Mouse (Mus musculus): Measurements from ENCODE around the gene Dusp27.

DNA sequence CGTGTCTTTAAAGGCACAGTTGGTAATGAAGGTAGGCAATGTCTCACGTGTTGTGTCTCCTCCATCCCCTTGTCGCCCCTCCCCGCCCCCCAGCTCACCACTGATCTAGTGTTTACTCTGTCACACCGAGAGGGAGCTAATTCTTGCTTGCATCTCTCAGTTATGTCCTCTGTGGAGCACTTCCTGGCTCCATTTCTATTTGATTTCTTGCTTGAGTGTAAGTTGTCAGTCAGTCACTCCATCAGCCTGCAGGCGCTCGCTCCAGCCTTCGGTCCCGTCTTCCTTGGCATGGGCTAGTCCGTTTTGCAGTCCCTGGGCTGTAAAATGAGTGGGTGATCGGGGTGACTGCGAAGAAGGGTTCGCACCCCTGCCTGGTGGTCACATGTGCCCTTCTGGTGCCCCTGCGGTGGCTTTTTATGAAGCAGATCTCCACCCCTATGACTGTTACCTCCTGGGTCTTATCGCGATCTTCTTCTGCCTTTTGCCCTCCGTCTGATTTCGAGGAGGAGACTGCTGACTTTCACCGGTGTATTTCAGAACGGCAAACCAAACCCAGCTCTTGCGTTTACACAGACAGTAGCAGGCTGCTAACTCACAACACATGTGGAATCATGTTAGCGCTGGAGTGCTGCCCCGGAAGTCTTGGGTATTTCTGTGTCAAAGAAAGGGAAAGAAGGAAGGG lies 79.4 kb downstream of the Dusp27 start:
- TF ChIP-seq POLR2A (IDR thresholded peaks at IDR 0.05; ENCODE audit: low read depth, low read length) = no peak
- no peak for TF ChIP-seq CTCF (IDR thresholded peaks at IDR 0.05; ENCODE audit: borderline replicate concordance, insufficient read depth, low read length)

All from embryonic fibroblast, embryonic 13.5 days (primary cell).